Mouse (Mus musculus) ES-Bruce4 (cell line): ENCODE measurements around the gene Ifna1.

ENCODE experiments used
- CTCF ChIP-seq: IDR thresholded peaks from one replicate; pipeline ENCODE4 v1.8.1; 2011; ENCODE audit warnings: low read depth, low read length
- EP300 ChIP-seq: IDR thresholded peaks from 2 replicates; pipeline ENCODE4 v1.6.1; 2011; ENCODE audit warnings: low read depth, low read length; ENCODE audit not compliant: insufficient read depth
- POLR2A ChIP-seq: IDR thresholded peaks from one replicate; pipeline ENCODE4 v1.8.1; 2011; ENCODE audit warnings: low read length; ENCODE audit not compliant: insufficient read depth

- no peak for TF ChIP-seq CTCF
- no peak for TF ChIP-seq POLR2A
- no peak for TF ChIP-seq EP300
Measured at GRCm38 (mm10) chr4:88893201-88893754, 43.4 kb downstream of the Ifna1 start.
